Mouse (Mus musculus) myocyte (in vitro differentiated cells): ENCODE data around the gene Slc12a7. TPM values are rescaled to one million over a fixed set of nuclear protein-coding genes. Genes with fewer than 3 reads are reported as not detected.

ENCODE experiments used
- H3K27me3 ChIP-seq: one replicate; pipeline ENCODE4 v1.6.1; 2011; ENCODE audit not compliant: control insufficient read depth, insufficient read depth, insufficient read length
- H3K36me3 ChIP-seq: one replicate; pipeline ENCODE4 v1.6.1; 2011; ENCODE audit not compliant: control insufficient read depth, insufficient read depth
- H3K4me2 ChIP-seq: one replicate; pipeline ENCODE4 v1.6.1; 2011; ENCODE audit warnings: low read depth, control low read depth
- H3K4me3 ChIP-seq: one replicate; pipeline ENCODE4 v1.5.1; 2011; ENCODE audit warnings: mild to moderate bottlenecking, control low read depth, moderate library complexity
- H3K79me2 ChIP-seq: one replicate; pipeline ENCODE4 v1.6.1; 2011; ENCODE audit not compliant: control insufficient read depth, insufficient read depth
- H3ac ChIP-seq: one replicate; pipeline ENCODE4 v1.6.1; 2011; ENCODE audit not compliant: control insufficient read depth, insufficient read length
- CEBPB ChIP-seq: IDR thresholded peaks from 2 replicates; pipeline ENCODE4 v1.6.1; 2011; ENCODE audit warnings: mild to moderate bottlenecking, moderate library complexity; ENCODE audit not compliant: poor library complexity, insufficient read depth, severe bottlenecking
- E2F4 ChIP-seq: IDR thresholded peaks from one replicate; pipeline ENCODE4 v1.6.1; 2011; ENCODE audit warnings: mild to moderate bottlenecking, control low read depth, moderate library complexity; ENCODE audit not compliant: insufficient read depth
- MAX ChIP-seq: IDR thresholded peaks from one replicate; pipeline ENCODE4 v1.6.1; 2011; ENCODE audit warnings: low read depth, mild to moderate bottlenecking, control low read depth
- MYOD1 ChIP-seq, 3 experiments: IDR thresholded peaks; one replicate each; pipeline ENCODE4 v1.6.1; 2011; ENCODE audit warnings: control low read depth in 2 of 3, low read depth in 2 of 3, mild to moderate bottlenecking in 2 of 3, moderate library complexity in 1 of 3; ENCODE audit not compliant: insufficient read length in 2 of 3, control insufficient read depth in 1 of 3
- MYOG ChIP-seq, 3 experiments: IDR thresholded peaks; one replicate each; pipeline ENCODE4 v1.6.1; 2011; ENCODE audit warnings: control low read depth in 2 of 3, low read depth in 2 of 3, mild to moderate bottlenecking in 2 of 3; ENCODE audit not compliant: insufficient read length in 2 of 3, control insufficient read depth in 1 of 3, insufficient read depth in 1 of 3
- POLR2A ChIP-seq: IDR thresholded peaks from one replicate; pipeline ENCODE4 v1.6.1; 2011; ENCODE audit warnings: low read depth, mild to moderate bottlenecking, control low read depth, moderate library complexity; ENCODE audit not compliant: insufficient read length
- POLR2AphosphoS2 ChIP-seq: IDR thresholded peaks from one replicate; pipeline ENCODE4 v1.6.1; 2011; ENCODE audit warnings: low read depth, control low read depth; ENCODE audit not compliant: insufficient read length
- REST ChIP-seq: IDR thresholded peaks from one replicate; pipeline ENCODE4 v1.6.1; 2011; ENCODE audit warnings: mild to moderate bottlenecking, control low read depth, moderate library complexity; ENCODE audit not compliant: insufficient read depth, insufficient read length
- SRF ChIP-seq: IDR thresholded peaks from one replicate; pipeline ENCODE4 v1.6.1; 2011; ENCODE audit warnings: low read depth; ENCODE audit not compliant: control insufficient read depth, insufficient read length
- TCF12 ChIP-seq: IDR thresholded peaks from one replicate; pipeline ENCODE4 v1.6.1; 2011; ENCODE audit warnings: mild to moderate bottlenecking, control low read depth; ENCODE audit not compliant: poor library complexity, insufficient read depth, severe bottlenecking
- TCF3 ChIP-seq: IDR thresholded peaks from one replicate; pipeline ENCODE4 v1.6.1; 2011; ENCODE audit warnings: low read depth, control low read depth; ENCODE audit not compliant: insufficient read length
- USF1 ChIP-seq: IDR thresholded peaks from one replicate; pipeline ENCODE4 v1.6.1; 2011; ENCODE audit warnings: low read depth, mild to moderate bottlenecking, control low read depth, moderate library complexity
- polyA plus RNA-seq: library from polyadenylated mRNA; unstranded; fragments of >200 nt; fragmentation: generic; extraction: Trizol; gene quantifications from one replicate; pipeline ENCODE4 v1.2.1, GENCODE M21; 2012; ENCODE audit warnings: missing spikeins

Gene Slc12a7
- polyA plus RNA-seq, 1 experiment, result 25.7 TPM

- TF ChIP-seq REST, result no peak
- TF ChIP-seq POLR2A, result no peak
- no peak for TF ChIP-seq TCF12
- no peak for TF ChIP-seq MAX
- TF ChIP-seq CEBPB, result no peak
- TF ChIP-seq POLR2AphosphoS2, result no peak
- no peak for TF ChIP-seq SRF
- no peak for TF ChIP-seq E2F4
- no peak for TF ChIP-seq USF1
- TF ChIP-seq MYOD1 (IDR thresholded peaks at IDR 0.05; ENCODE audit: control insufficient read depth in 1 of 3, insufficient read length in 2 of 3, low read depth in 2 of 3), result no peak
- TF ChIP-seq TCF3, result no peak
- H3K4me3 ChIP-seq, result no peak overlapping the region
- H3K27me3 ChIP-seq, result no peaks in the 10 kb centered on the region
- H3K79me2 ChIP-seq, result no peaks in the 10 kb centered on the region
- no peaks in the 10 kb centered on the region for H3K36me3 ChIP-seq
- H3ac ChIP-seq, result no peak overlapping the region
- no peak overlapping the region for H3K4me2 ChIP-seq
Measured at GRCm38 (mm10) chr13:73727621-73728025, 5.3 kb upstream of the Slc12a7 start.

GRCm38 (mm10) chr13:73728633-73729032 is 4.3 kb upstream of the Slc12a7 start:
- Histone ChIP-seq H3ac (no peak overlapping the region), H3K4me2 (no peak overlapping the region), H3K79me2 (no peaks in the 10 kb centered on the region), H3K36me3 (no peaks in the 10 kb centered on the region), H3K4me3 (no peak overlapping the region), H3K27me3 (peaks cover 8% of the 10 kb centered on the region)
- TF ChIP-seq USF1 (no peak), MYOD1 (IDR thresholded peaks at IDR 0.05; ENCODE audit: control insufficient read depth in 1 of 3, insufficient read length in 2 of 3, low read depth in 2 of 3) (no peak), REST (no peak), MAX (no peak), MYOG (IDR thresholded peaks at IDR 0.05; ENCODE audit: control insufficient read depth in 1 of 3, insufficient read depth in 1 of 3, insufficient read length in 2 of 3, low read depth in 2 of 3) (no peak), TCF12 (no peak), POLR2A (no peak), POLR2AphosphoS2 (no peak), E2F4 (no peak), CEBPB (no peak), TCF3 (no peak), SRF (no peak)

- peaks cover 11% of the 10 kb centered on the region for H3K27me3 ChIP-seq
- H3K36me3 ChIP-seq, result no peaks in the 10 kb centered on the region
- H3K4me3 ChIP-seq, result no peak overlapping the region
- H3K4me2 ChIP-seq, result no peak overlapping the region
- no peak overlapping the region for H3ac ChIP-seq
- H3K79me2 ChIP-seq, result no peaks in the 10 kb centered on the region
- TF ChIP-seq TCF12, result no peak
- TF ChIP-seq MAX, result no peak
- TF ChIP-seq USF1, result no peak
- TF ChIP-seq E2F4, result no peak
- no peak for TF ChIP-seq SRF
- no peak for TF ChIP-seq POLR2A
- TF ChIP-seq MYOD1 (IDR thresholded peaks at IDR 0.05; ENCODE audit: control insufficient read depth in 1 of 3, insufficient read length in 2 of 3, low read depth in 2 of 3), result no peak
- TF ChIP-seq MYOG (IDR thresholded peaks at IDR 0.05; ENCODE audit: control insufficient read depth in 1 of 3, insufficient read depth in 1 of 3, insufficient read length in 2 of 3, low read depth in 2 of 3), result no peak
Measured at GRCm38 (mm10) chr13:73730913-73731312, 2.0 kb upstream of the Slc12a7 start.

DNA sequence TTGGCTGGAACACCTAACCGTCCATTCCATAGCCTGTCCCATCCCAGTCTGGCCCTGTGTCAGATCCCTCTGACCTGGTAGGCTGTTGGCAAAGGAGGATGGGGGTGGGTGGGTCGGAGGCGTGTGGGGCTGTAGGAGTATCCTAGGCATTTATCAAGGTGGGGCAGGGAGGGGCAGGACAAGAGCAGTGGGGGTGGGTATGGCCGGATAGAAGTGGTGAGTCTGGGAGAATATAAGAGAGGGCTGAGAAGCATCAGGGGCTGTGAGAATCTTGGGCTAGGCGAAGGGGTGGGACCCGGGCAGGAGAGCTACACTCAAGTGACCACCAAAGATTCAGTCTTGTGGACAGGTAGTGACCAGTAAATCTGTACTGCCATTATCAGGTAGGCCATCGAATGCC is 659 bp upstream of the Slc12a7 start:
- TF ChIP-seq POLR2AphosphoS2, result no peak
- TF ChIP-seq POLR2A, result no peak
- no peak for TF ChIP-seq CEBPB
- TF ChIP-seq MYOG (IDR thresholded peaks at IDR 0.05; ENCODE audit: control insufficient read depth in 1 of 3, insufficient read depth in 1 of 3, insufficient read length in 2 of 3, low read depth in 2 of 3), result no peak
- no peak for TF ChIP-seq REST
- TF ChIP-seq E2F4, result no peak
- TF ChIP-seq MAX, result no peak
- TF ChIP-seq SRF, result no peak
- TF ChIP-seq TCF12, result no peak
- no peak for TF ChIP-seq MYOD1 (IDR thresholded peaks at IDR 0.05; ENCODE audit: control insufficient read depth in 1 of 3, insufficient read length in 2 of 3, low read depth in 2 of 3)
- TF ChIP-seq TCF3, result no peak
- no peak for TF ChIP-seq USF1
- Histone ChIP-seq H3K27me3 (peaks cover 11% of the 10 kb centered on the region), H3ac (no peak overlapping the region), H3K79me2 (no peaks in the 10 kb centered on the region), H3K4me3 (no peak overlapping the region), H3K36me3 (no peaks in the 10 kb centered on the region), H3K4me2 (no peak overlapping the region)

GRCm38 (mm10) chr13:73734379-73734778 is 1.5 kb downstream of the Slc12a7 start:
- Histone ChIP-seq H3K4me2 (no peak overlapping the region), H3K36me3 (no peaks in the 10 kb centered on the region), H3K79me2 (no peaks in the 10 kb centered on the region), H3ac (no peak overlapping the region), H3K4me3 (no peak overlapping the region), H3K27me3 (peaks cover 11% of the 10 kb centered on the region)
- TF ChIP-seq MAX, result no peak
- TF ChIP-seq MYOD1 (IDR thresholded peaks at IDR 0.05; ENCODE audit: control insufficient read depth in 1 of 3, insufficient read length in 2 of 3, low read depth in 2 of 3), result no peak
